Mouse (Mus musculus): ENCODE measurements at regions not wholly inside any gene's neighbourhood (a gene's known extent, or its start where the extent isn't known, plus 50 kb on each side); places are given as distances from the start of the nearest gene placed in this dataset.

GRCm38 (mm10) chr4:21616116-21616515 is 69.6 kb downstream of the Prdm13 start:
- no peak for ATAC-seq (ENCODE audit: low FRiP score, low read depth)
- 81% methylated on average over 5 of the region's 5 CpGs for WGBS

GRCm38 (mm10) chr4:21614429-21614828 is 71.3 kb downstream of the Prdm13 start:
- Histone ChIP-seq H3K27me3 (replicated peaks) (no peaks in the 10 kb centered on the region), H3K4me3 (no peak overlapping the region), H3K4me2 (replicated peaks) (no peak overlapping the region), H3K4me1 (no peaks in the 10 kb centered on the region), H3K9me3 (no peaks in the 10 kb centered on the region), H3K9ac (no peak overlapping the region), H3K36me3 (no peaks in the 10 kb centered on the region), H3K27ac (no peak overlapping the region)
- no peak for ATAC-seq (ENCODE audit: low FRiP score, low read depth)
- WGBS, result 41% methylated on average over 3 of the region's 3 CpGs

More at GRCm38 (mm10) chr4:21616116-21616515, 69.6 kb downstream of the Prdm13 start:
- Histone ChIP-seq H3K9ac (no peak overlapping the region), H3K27me3 (replicated peaks) (no peaks in the 10 kb centered on the region), H3K4me1 (no peaks in the 10 kb centered on the region), H3K9me3 (no peaks in the 10 kb centered on the region), H3K4me2 (replicated peaks) (no peak overlapping the region), H3K27ac (no peak overlapping the region), H3K36me3 (no peaks in the 10 kb centered on the region), H3K4me3 (no peak overlapping the region)

GRCm38 (mm10) chr4:21611531-21612282 is 74.1 kb downstream of the Prdm13 start:
- WGBS, result 61% methylated on average over 5 of the region's 5 CpGs
- no peaks in the 10 kb centered on the region for H3K36me3 ChIP-seq
- H3K27me3 ChIP-seq (replicated peaks), result no peaks in the 10 kb centered on the region
- no peak overlapping the region for H3K27ac ChIP-seq
- peak; percentile 93 for ATAC-seq (ENCODE audit: low FRiP score, low read depth)
- no peaks in the 10 kb centered on the region for H3K4me1 ChIP-seq
- H3K9me3 ChIP-seq, result no peaks in the 10 kb centered on the region
- no peak overlapping the region for H3K9ac ChIP-seq
- no peak overlapping the region for H3K4me3 ChIP-seq
- H3K4me2 ChIP-seq (replicated peaks), result no peak overlapping the region

- Histone ChIP-seq H3K27me3 (replicated peaks) (no peaks in the 10 kb centered on the region), H3K9ac (no peak overlapping the region), H3K36me3 (no peaks in the 10 kb centered on the region), H3K4me2 (replicated peaks) (no peak overlapping the region), H3K27ac (no peak overlapping the region), H3K4me3 (no peak overlapping the region), H3K4me1 (no peaks in the 10 kb centered on the region), H3K9me3 (no peaks in the 10 kb centered on the region)
- WGBS, result 63% methylated on average over 2 of the region's 2 CpGs
- ATAC-seq (ENCODE audit: low FRiP score, low read depth), result no peak
These were observed 87.7 kb downstream of the Prdm13 start for GRCm38 (mm10) chr4:21598024-21598423.

- no peak overlapping the region for H3K27ac ChIP-seq
- H3K4me2 ChIP-seq (replicated peaks), result no peak overlapping the region
- no peaks in the 10 kb centered on the region for H3K36me3 ChIP-seq
- H3K9me3 ChIP-seq, result no peaks in the 10 kb centered on the region
- no peak for ATAC-seq (ENCODE audit: low FRiP score, low read depth)
- no peaks in the 10 kb centered on the region for H3K27me3 ChIP-seq (replicated peaks)
- H3K4me1 ChIP-seq, result no peaks in the 10 kb centered on the region
- H3K9ac ChIP-seq, result no peak overlapping the region
- WGBS, result 96% methylated on average over 3 of the region's 3 CpGs
- H3K4me3 ChIP-seq, result no peak overlapping the region
These were observed 138.0 kb downstream of the Prdm13 start for GRCm38 (mm10) chr4:21547771-21548170.

- Histone ChIP-seq H3K4me1 (no peaks in the 10 kb centered on the region), H3K4me3 (no peak overlapping the region)
These were observed 146.2 kb downstream of the Prdm13 start for GRCm38 (mm10) chr4:21539583-21539982.

GRCm38 (mm10) chr4:21535973-21536372 is 149.8 kb downstream of the Prdm13 start:
- Histone ChIP-seq H3K9me3 (no peaks in the 10 kb centered on the region), H3K27ac (no peak overlapping the region), H3K4me3 (no peak overlapping the region), H3K27me3 (replicated peaks) (no peaks in the 10 kb centered on the region), H3K4me1 (no peaks in the 10 kb centered on the region), H3K4me2 (replicated peaks) (no peak overlapping the region), H3K9ac (no peak overlapping the region), H3K36me3 (no peaks in the 10 kb centered on the region)
- 31% methylated on average over 2 of the region's 2 CpGs for WGBS
- peak; percentile 50; the same call in 1 of the 2 replicates for ATAC-seq (ENCODE audit: low FRiP score, low read depth)

More at GRCm38 (mm10) chr4:21539583-21539982, 146.2 kb downstream of the Prdm13 start:
- Histone ChIP-seq H3K9ac (no peak overlapping the region), H3K36me3 (no peaks in the 10 kb centered on the region), H3K4me2 (replicated peaks) (no peak overlapping the region), H3K27ac (no peak overlapping the region), H3K27me3 (replicated peaks) (no peaks in the 10 kb centered on the region), H3K9me3 (no peaks in the 10 kb centered on the region)
- ATAC-seq (ENCODE audit: low FRiP score, low read depth), result no peak
- 92% methylated on average over 2 of the region's 2 CpGs for WGBS

- no peaks in the 10 kb centered on the region for H3K9me3 ChIP-seq
- no peaks in the 10 kb centered on the region for H3K4me1 ChIP-seq
- no peak overlapping the region for H3K27ac ChIP-seq
- ATAC-seq (ENCODE audit: low FRiP score, low read depth), result no peak
- H3K4me2 ChIP-seq (replicated peaks), result no peak overlapping the region
- no peak overlapping the region for H3K9ac ChIP-seq
- WGBS, result 66% methylated on average over 4 of the region's 4 CpGs
- H3K27me3 ChIP-seq (replicated peaks), result no peaks in the 10 kb centered on the region
- no peaks in the 10 kb centered on the region for H3K36me3 ChIP-seq
- no peak overlapping the region for H3K4me3 ChIP-seq
These were observed 153.6 kb downstream of the Prdm13 start for GRCm38 (mm10) chr4:21532186-21532585.

All from neural tube, embryonic 12.5 days (tissue).